Mouse (Mus musculus): ENCODE data around the gene Pcsk5.

GRCm38 (mm10) chr19:17504212-17504611, 333.2 kb downstream of the Pcsk5 start:
- TF ChIP-seq CTCF (IDR thresholded peaks at IDR 0.05; ENCODE audit: extremely low read depth, insufficient read depth, insufficient read length, insufficient replicate concordance), result no peak
- TF ChIP-seq POLR2A (IDR thresholded peaks at IDR 0.05; ENCODE audit: low read depth, low read length), result no peak
